Mouse (Mus musculus): Measurements from ENCODE around the gene Galntl6. TPM values are rescaled to one million over a fixed set of nuclear protein-coding genes. Genes with fewer than 3 reads are reported as not detected.

The Galntl6 gene
- polyA plus RNA-seq, 1 experiment from 2014 or later: not detected

GRCm38 (mm10) chr8:57758857-57759256, 1153.6 kb downstream of the Galntl6 start:
- H3K4me3 ChIP-seq (ENCODE audit: low read depth, low read length): no peak overlapping the region
- no peak for ATAC-seq (ENCODE audit: low read depth)
- H3K4me2 ChIP-seq (ENCODE audit: low read depth, low read length): no peak overlapping the region
- no peaks in the 10 kb centered on the region for H3K36me3 ChIP-seq (ENCODE audit: control insufficient read depth, insufficient read depth)
- H3K9me3 ChIP-seq (replicated peaks; ENCODE audit: control insufficient read depth, low read length): no peaks in the 10 kb centered on the region
- H3K27ac ChIP-seq (ENCODE audit: low read length): no peak overlapping the region
- no peaks in the 10 kb centered on the region for H3K4me1 ChIP-seq (ENCODE audit: control insufficient read depth, low read depth, low read length)
- H3K9ac ChIP-seq (ENCODE audit: low read depth, low read length): no peak overlapping the region
- no peaks in the 10 kb centered on the region for H3K27me3 ChIP-seq (ENCODE audit: control insufficient read depth, insufficient read depth, low read depth, low read length)

GRCm38 (mm10) chr8:57757476-57757875, 1155.0 kb downstream of the Galntl6 start:
- Histone ChIP-seq H3K4me3 (ENCODE audit: low read depth, low read length) (no peak overlapping the region), H3K9ac (ENCODE audit: low read depth, low read length) (no peak overlapping the region), H3K4me2 (ENCODE audit: low read depth, low read length) (no peak overlapping the region), H3K27ac (ENCODE audit: low read length) (no peak overlapping the region), H3K27me3 (ENCODE audit: control insufficient read depth, insufficient read depth, low read depth, low read length) (no peaks in the 10 kb centered on the region), H3K36me3 (ENCODE audit: control insufficient read depth, insufficient read depth) (no peaks in the 10 kb centered on the region), H3K4me1 (ENCODE audit: control insufficient read depth, low read depth, low read length) (no peaks in the 10 kb centered on the region), H3K9me3 (replicated peaks; ENCODE audit: control insufficient read depth, low read length) (no peaks in the 10 kb centered on the region)
- no peak for ATAC-seq (ENCODE audit: low read depth)

- H3K9me3 ChIP-seq (replicated peaks; ENCODE audit: control insufficient read depth, low read length): no peaks in the 10 kb centered on the region
- 70% methylated on average over 6 of the region's 6 CpGs for WGBS (ENCODE audit: insufficient replicate concordance)
These were observed 1158.4 kb downstream of the Galntl6 start for GRCm38 (mm10) chr8:57754066-57754465.

GRCm38 (mm10) chr8:57743636-57744035, 1168.8 kb downstream of the Galntl6 start:
- no peak for ATAC-seq (ENCODE audit: low read depth)
- H3K4me1 ChIP-seq (ENCODE audit: control insufficient read depth, low read depth, low read length): no peaks in the 10 kb centered on the region
- H3K4me2 ChIP-seq (ENCODE audit: low read depth, low read length): no peak overlapping the region
- H3K9me3 ChIP-seq (replicated peaks; ENCODE audit: control insufficient read depth, low read length): no peaks in the 10 kb centered on the region
- H3K9ac ChIP-seq (ENCODE audit: low read depth, low read length): no peak overlapping the region
- WGBS (ENCODE audit: insufficient replicate concordance): 78% methylated on average over 12 of the region's 12 CpGs
- no peaks in the 10 kb centered on the region for H3K36me3 ChIP-seq (ENCODE audit: control insufficient read depth, insufficient read depth)
- no peaks in the 10 kb centered on the region for H3K27me3 ChIP-seq (ENCODE audit: control insufficient read depth, insufficient read depth, low read depth, low read length)
- no peak overlapping the region for H3K27ac ChIP-seq (ENCODE audit: low read length)
- no peak overlapping the region for H3K4me3 ChIP-seq (ENCODE audit: low read depth, low read length)

More at GRCm38 (mm10) chr8:57754066-57754465, 1158.4 kb downstream of the Galntl6 start:
- no peak for ATAC-seq (ENCODE audit: low read depth)
- no peak overlapping the region for H3K4me2 ChIP-seq (ENCODE audit: low read depth, low read length)
- no peak overlapping the region for H3K27ac ChIP-seq (ENCODE audit: low read length)
- no peaks in the 10 kb centered on the region for H3K4me1 ChIP-seq (ENCODE audit: control insufficient read depth, low read depth, low read length)
- H3K4me3 ChIP-seq (ENCODE audit: low read depth, low read length): no peak overlapping the region
- no peaks in the 10 kb centered on the region for H3K36me3 ChIP-seq (ENCODE audit: control insufficient read depth, insufficient read depth)
- no peak overlapping the region for H3K9ac ChIP-seq (ENCODE audit: low read depth, low read length)
- no peaks in the 10 kb centered on the region for H3K27me3 ChIP-seq (ENCODE audit: control insufficient read depth, insufficient read depth, low read depth, low read length)

- Histone ChIP-seq H3K9ac (ENCODE audit: low read depth, low read length) (no peak overlapping the region), H3K27ac (ENCODE audit: low read length) (no peak overlapping the region), H3K27me3 (ENCODE audit: control insufficient read depth, insufficient read depth, low read depth, low read length) (no peaks in the 10 kb centered on the region), H3K9me3 (replicated peaks; ENCODE audit: control insufficient read depth, low read length) (no peaks in the 10 kb centered on the region), H3K4me1 (ENCODE audit: control insufficient read depth, low read depth, low read length) (no peaks in the 10 kb centered on the region), H3K36me3 (ENCODE audit: control insufficient read depth, insufficient read depth) (no peaks in the 10 kb centered on the region), H3K4me3 (ENCODE audit: low read depth, low read length) (no peak overlapping the region), H3K4me2 (ENCODE audit: low read depth, low read length) (no peak overlapping the region)
- ATAC-seq (ENCODE audit: low read depth): no peak
- 43% methylated on average over 6 of the region's 6 CpGs for WGBS (ENCODE audit: insufficient replicate concordance)
These were observed 1170.5 kb downstream of the Galntl6 start for GRCm38 (mm10) chr8:57741983-57742382.

GRCm38 (mm10) chr8:57741309-57741708, 1171.1 kb downstream of the Galntl6 start:
- Histone ChIP-seq H3K27ac (ENCODE audit: low read length) (no peak overlapping the region), H3K9me3 (replicated peaks; ENCODE audit: control insufficient read depth, low read length) (no peaks in the 10 kb centered on the region), H3K4me3 (ENCODE audit: low read depth, low read length) (no peak overlapping the region), H3K4me1 (ENCODE audit: control insufficient read depth, low read depth, low read length) (no peaks in the 10 kb centered on the region), H3K36me3 (ENCODE audit: control insufficient read depth, insufficient read depth) (no peaks in the 10 kb centered on the region), H3K9ac (ENCODE audit: low read depth, low read length) (no peak overlapping the region), H3K4me2 (ENCODE audit: low read depth, low read length) (no peak overlapping the region), H3K27me3 (ENCODE audit: control insufficient read depth, insufficient read depth, low read depth, low read length) (no peaks in the 10 kb centered on the region)
- 62% methylated on average over 8 of the region's 8 CpGs for WGBS (ENCODE audit: insufficient replicate concordance)
- ATAC-seq (ENCODE audit: low read depth): no peak

GRCm38 (mm10) chr8:57737281-57737680, 1175.2 kb downstream of the Galntl6 start:
- Histone ChIP-seq H3K9ac (ENCODE audit: low read depth, low read length) (no peak overlapping the region), H3K9me3 (replicated peaks; ENCODE audit: control insufficient read depth, low read length) (no peaks in the 10 kb centered on the region), H3K4me2 (ENCODE audit: low read depth, low read length) (no peak overlapping the region), H3K4me3 (ENCODE audit: low read depth, low read length) (no peak overlapping the region), H3K36me3 (ENCODE audit: control insufficient read depth, insufficient read depth) (no peaks in the 10 kb centered on the region), H3K27me3 (ENCODE audit: control insufficient read depth, insufficient read depth, low read depth, low read length) (no peaks in the 10 kb centered on the region), H3K4me1 (ENCODE audit: control insufficient read depth, low read depth, low read length) (no peaks in the 10 kb centered on the region), H3K27ac (ENCODE audit: low read length) (no peak overlapping the region)
- no peak for ATAC-seq (ENCODE audit: low read depth)
- 63% methylated on average over 4 of the region's 4 CpGs for WGBS (ENCODE audit: insufficient replicate concordance)

GRCm38 (mm10) chr8:57732795-57733194, 1179.6 kb downstream of the Galntl6 start:
- Histone ChIP-seq H3K4me1 (ENCODE audit: control insufficient read depth, low read depth, low read length) (no peaks in the 10 kb centered on the region), H3K27me3 (ENCODE audit: control insufficient read depth, insufficient read depth, low read depth, low read length) (no peaks in the 10 kb centered on the region), H3K4me2 (ENCODE audit: low read depth, low read length) (no peak overlapping the region), H3K4me3 (ENCODE audit: low read depth, low read length) (no peak overlapping the region), H3K36me3 (ENCODE audit: control insufficient read depth, insufficient read depth) (no peaks in the 10 kb centered on the region), H3K27ac (ENCODE audit: low read length) (no peak overlapping the region), H3K9ac (ENCODE audit: low read depth, low read length) (no peak overlapping the region), H3K9me3 (replicated peaks; ENCODE audit: control insufficient read depth, low read length) (no peaks in the 10 kb centered on the region)
- ATAC-seq (ENCODE audit: low read depth): no peak
- WGBS (ENCODE audit: insufficient replicate concordance): 42% methylated on average over 2 of the region's 2 CpGs

GRCm38 (mm10) chr8:57731666-57732065, 1180.8 kb downstream of the Galntl6 start:
- no peak for ATAC-seq (ENCODE audit: low read depth)
- no peak overlapping the region for H3K27ac ChIP-seq (ENCODE audit: low read length)

GRCm38 (mm10) chr8:57728276-57728675, 1184.2 kb downstream of the Galntl6 start:
- Histone ChIP-seq H3K27ac (ENCODE audit: low read length) (no peak overlapping the region), H3K4me3 (ENCODE audit: low read depth, low read length) (no peak overlapping the region), H3K9me3 (replicated peaks; ENCODE audit: control insufficient read depth, low read length) (no peaks in the 10 kb centered on the region), H3K4me2 (ENCODE audit: low read depth, low read length) (no peak overlapping the region), H3K27me3 (ENCODE audit: control insufficient read depth, insufficient read depth, low read depth, low read length) (no peaks in the 10 kb centered on the region), H3K36me3 (ENCODE audit: control insufficient read depth, insufficient read depth) (no peaks in the 10 kb centered on the region), H3K9ac (ENCODE audit: low read depth, low read length) (no peak overlapping the region), H3K4me1 (ENCODE audit: control insufficient read depth, low read depth, low read length) (no peaks in the 10 kb centered on the region)
- no peak for ATAC-seq (ENCODE audit: low read depth)
- WGBS (ENCODE audit: insufficient replicate concordance): 46% methylated on average over 2 of the region's 2 CpGs

More at GRCm38 (mm10) chr8:57731666-57732065, 1180.8 kb downstream of the Galntl6 start:
- Histone ChIP-seq H3K36me3 (ENCODE audit: control insufficient read depth, insufficient read depth) (no peaks in the 10 kb centered on the region), H3K27me3 (ENCODE audit: control insufficient read depth, insufficient read depth, low read depth, low read length) (no peaks in the 10 kb centered on the region), H3K9ac (ENCODE audit: low read depth, low read length) (no peak overlapping the region), H3K4me3 (ENCODE audit: low read depth, low read length) (no peak overlapping the region), H3K4me1 (ENCODE audit: control insufficient read depth, low read depth, low read length) (no peaks in the 10 kb centered on the region), H3K4me2 (ENCODE audit: low read depth, low read length) (no peak overlapping the region), H3K9me3 (replicated peaks; ENCODE audit: control insufficient read depth, low read length) (no peaks in the 10 kb centered on the region)
- 46% methylated on average over 8 of the region's 8 CpGs for WGBS (ENCODE audit: insufficient replicate concordance)

Data from liver, embryonic 16.5 days (tissue).